Mouse (Mus musculus): ENCODE measurements around the gene Nfkb2. TPM values are rescaled to one million over a fixed set of nuclear protein-coding genes. Genes with fewer than 3 reads are reported as not detected.
A peak's percentile ranks its signal among the peaks of the same experiment; 100 is the strongest.

Gene Nfkb2
- polyA plus RNA-seq, 1 experiment, result 24.3 TPM

- no peak overlapping the region for H3K4me3 ChIP-seq (replicated peaks; ENCODE audit: control insufficient read depth, low read depth, low read length)
- no peak overlapping the region for H3K27ac ChIP-seq (ENCODE audit: control insufficient read depth, insufficient read depth, low read depth, low read length, poor library complexity)
- TF ChIP-seq CTCF (IDR thresholded peaks at IDR 0.05; ENCODE audit: control insufficient read depth, insufficient read depth, low read length), result no peak
- TF ChIP-seq POLR2A (IDR thresholded peaks at IDR 0.05; ENCODE audit: borderline replicate concordance, control insufficient read depth, low read depth, low read length), result no peak
- 85% methylated on average over 3 of the region's 3 CpGs for WGBS
- no peaks in the 10 kb centered on the region for H3K4me1 ChIP-seq (ENCODE audit: control insufficient read depth, insufficient read depth, low read length)
Measured at GRCm38 (mm10) chr19:46287566-46287965, 16.6 kb upstream of the Nfkb2 start.

DNA sequence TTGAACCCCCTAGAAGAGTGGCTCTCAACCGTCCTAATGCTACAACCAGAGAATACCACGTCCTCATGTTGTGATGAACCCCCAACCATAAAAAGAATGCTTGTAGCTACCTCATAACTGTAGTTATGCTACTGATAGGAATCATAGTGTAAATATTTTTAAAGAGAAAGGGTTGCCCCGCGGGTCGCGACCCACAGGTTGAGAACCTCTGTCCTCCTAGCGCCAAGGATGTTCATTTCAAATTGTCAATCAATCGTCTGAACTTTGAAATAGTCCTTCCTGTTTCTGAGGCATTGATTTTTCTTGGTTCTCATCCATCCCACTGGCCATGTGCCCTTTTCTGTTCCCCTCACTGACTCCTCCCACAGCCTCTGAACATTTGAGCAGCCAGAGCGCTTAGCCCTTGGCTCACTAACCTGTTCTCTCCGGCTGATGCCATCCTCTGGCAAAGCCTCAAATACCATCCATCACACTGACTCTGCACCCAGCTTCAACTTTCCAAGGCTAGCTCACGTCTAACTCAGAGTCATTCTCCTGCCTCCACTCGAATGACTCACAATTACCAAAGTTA is 13.5 kb upstream of the Nfkb2 start:
- H3K4me3 ChIP-seq (replicated peaks; ENCODE audit: control insufficient read depth, low read depth, low read length), result no peak overlapping the region
- no peaks in the 10 kb centered on the region for H3K4me1 ChIP-seq (ENCODE audit: control insufficient read depth, insufficient read depth, low read length)
- no peak overlapping the region for H3K27ac ChIP-seq (ENCODE audit: control insufficient read depth, insufficient read depth, low read depth, low read length, poor library complexity)
- TF ChIP-seq POLR2A (IDR thresholded peaks at IDR 0.05; ENCODE audit: borderline replicate concordance, control insufficient read depth, low read depth, low read length) (no peak), CTCF (IDR thresholded peaks at IDR 0.05; ENCODE audit: control insufficient read depth, insufficient read depth, low read length) (no peak)
- WGBS, result 56% methylated on average over 12 of the region's 12 CpGs

GRCm38 (mm10) chr19:46296938-46297337 is 7.2 kb upstream of the Nfkb2 start:
- TF ChIP-seq CTCF (IDR thresholded peaks at IDR 0.05; ENCODE audit: control insufficient read depth, insufficient read depth, low read length) (no peak), POLR2A (IDR thresholded peaks at IDR 0.05; ENCODE audit: borderline replicate concordance, control insufficient read depth, low read depth, low read length) (no peak)
- WGBS, result 75% methylated on average over 4 of the region's 4 CpGs
- H3K27ac ChIP-seq (ENCODE audit: control insufficient read depth, insufficient read depth, low read depth, low read length, poor library complexity), result no peak overlapping the region
- no peak overlapping the region for H3K4me3 ChIP-seq (replicated peaks; ENCODE audit: control insufficient read depth, low read depth, low read length)
- no peaks in the 10 kb centered on the region for H3K4me1 ChIP-seq (ENCODE audit: control insufficient read depth, insufficient read depth, low read length)

GRCm38 (mm10) chr19:46300294-46301045 is 3.6 kb upstream of the Nfkb2 start:
- H3K4me3 ChIP-seq (replicated peaks; ENCODE audit: control insufficient read depth, low read depth, low read length), result no peak overlapping the region
- H3K27ac ChIP-seq (ENCODE audit: control insufficient read depth, insufficient read depth, low read depth, low read length, poor library complexity), result no peak overlapping the region
- no peak for TF ChIP-seq POLR2A (IDR thresholded peaks at IDR 0.05; ENCODE audit: borderline replicate concordance, control insufficient read depth, low read depth, low read length)
- no peak for TF ChIP-seq CTCF (IDR thresholded peaks at IDR 0.05; ENCODE audit: control insufficient read depth, insufficient read depth, low read length)
- 53% methylated on average over 8 of the region's 8 CpGs for WGBS
- H3K4me1 ChIP-seq (ENCODE audit: control insufficient read depth, insufficient read depth, low read length), result peaks cover 1% of the 10 kb centered on the region; the same call in 1 of the 2 replicates

DNA sequence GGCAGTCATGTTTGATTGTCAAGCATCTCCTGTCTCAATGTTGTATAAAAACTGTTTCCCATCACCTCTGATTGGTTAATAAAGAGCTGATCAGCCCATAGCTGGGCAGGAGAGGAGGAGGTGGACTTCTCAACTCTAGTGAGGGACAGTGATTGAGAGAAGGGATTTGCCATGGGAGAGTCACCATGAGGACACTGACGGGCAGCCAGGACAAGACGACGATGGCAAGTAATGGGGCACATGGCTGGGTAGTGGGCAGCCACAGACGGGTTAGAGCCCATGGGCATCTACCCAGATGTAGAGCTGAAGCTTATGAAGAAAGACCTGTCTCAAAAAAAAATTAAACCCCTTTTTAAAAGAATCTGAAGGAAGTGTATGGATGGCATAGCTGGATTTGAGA is 1.6 kb upstream of the Nfkb2 start:
- Histone ChIP-seq H3K4me3 (replicated peaks; ENCODE audit: control insufficient read depth, low read depth, low read length) (no peak overlapping the region), H3K27ac (ENCODE audit: control insufficient read depth, insufficient read depth, low read depth, low read length, poor library complexity) (no peak overlapping the region), H3K4me1 (ENCODE audit: control insufficient read depth, insufficient read depth, low read length) (peaks cover 1% of the 10 kb centered on the region; the same call in 1 of the 2 replicates)
- TF ChIP-seq CTCF (IDR thresholded peaks at IDR 0.05; ENCODE audit: control insufficient read depth, insufficient read depth, low read length) (no peak), POLR2A (IDR thresholded peaks at IDR 0.05; ENCODE audit: borderline replicate concordance, control insufficient read depth, low read depth, low read length) (no peak)
- 89% methylated on average over 4 of the region's 4 CpGs for WGBS

DNA sequence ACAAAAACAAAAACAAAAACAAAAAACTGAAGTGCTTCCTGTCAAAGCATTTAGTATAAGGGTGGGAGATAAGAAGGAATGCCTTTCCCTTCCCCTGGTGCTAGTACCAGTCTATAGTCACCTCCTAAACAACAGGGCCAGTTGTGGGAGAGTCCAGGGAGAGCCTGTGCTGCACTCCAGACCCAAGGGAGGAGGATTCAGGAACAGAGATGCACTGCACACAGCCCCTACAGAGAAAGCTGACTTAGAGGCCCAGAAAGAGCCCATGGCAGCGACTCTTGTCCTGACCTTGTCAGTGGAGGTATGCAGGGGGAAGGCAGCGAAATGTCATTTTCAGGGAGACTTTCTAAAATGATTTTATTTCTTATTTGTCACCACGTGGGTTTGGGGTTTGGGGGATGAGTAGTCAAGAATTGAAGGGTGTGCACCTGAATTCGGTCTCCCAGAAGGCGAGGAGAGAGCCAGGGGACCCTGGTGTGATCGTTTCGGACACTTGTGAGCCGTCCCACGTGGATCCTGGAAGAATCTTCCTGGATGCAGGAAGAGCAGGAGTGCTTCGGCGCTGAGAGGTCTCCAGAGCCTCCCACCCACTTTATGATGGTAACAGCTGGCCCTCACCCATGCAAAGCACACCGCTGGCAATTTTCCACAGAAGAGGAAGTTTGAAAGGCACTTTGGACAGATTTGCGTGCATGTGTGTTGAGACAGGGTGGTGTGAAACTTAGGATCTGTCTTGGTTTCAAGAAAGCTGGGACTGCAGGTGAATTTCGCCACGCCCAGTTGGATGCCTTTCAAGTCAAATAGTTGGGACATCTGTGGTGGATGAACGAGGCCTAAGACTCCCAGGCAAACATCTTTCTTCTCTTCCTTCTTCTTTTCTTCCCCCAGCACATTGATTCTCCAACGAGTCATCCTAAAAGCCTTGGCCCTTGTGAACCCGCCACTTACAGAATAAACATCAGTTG is 587 bp upstream of the Nfkb2 start:
- Histone ChIP-seq H3K27ac (ENCODE audit: control insufficient read depth, insufficient read depth, low read depth, low read length, poor library complexity) (peak overlapping the region; percentile 87; the same call in 1 of the 2 replicates), H3K4me3 (replicated peaks; ENCODE audit: control insufficient read depth, low read depth, low read length) (peak overlapping the region; percentile 10), H3K4me1 (ENCODE audit: control insufficient read depth, insufficient read depth, low read length) (peaks cover 1% of the 10 kb centered on the region; the same call in 1 of the 2 replicates)
- no peak for TF ChIP-seq POLR2A (IDR thresholded peaks at IDR 0.05; ENCODE audit: borderline replicate concordance, control insufficient read depth, low read depth, low read length)
- TF ChIP-seq CTCF (IDR thresholded peaks at IDR 0.05; ENCODE audit: control insufficient read depth, insufficient read depth, low read length), result no peak
- 46% methylated on average over 18 of the region's 18 CpGs for WGBS

GRCm38 (mm10) chr19:46304908-46305333 is 801 bp downstream of the Nfkb2 start:
- under 1% methylated on average over 34 of the region's 34 CpGs for WGBS
- TF ChIP-seq POLR2A (IDR thresholded peaks at IDR 0.05; ENCODE audit: borderline replicate concordance, control insufficient read depth, low read depth, low read length) (peak; percentile 12; the same call in 1 of the 2 replicates), CTCF (IDR thresholded peaks at IDR 0.05; ENCODE audit: control insufficient read depth, insufficient read depth, low read length) (no peak)
- Histone ChIP-seq H3K27ac (ENCODE audit: control insufficient read depth, insufficient read depth, low read depth, low read length, poor library complexity) (peak overlapping the region; percentile 87), H3K4me3 (replicated peaks; ENCODE audit: control insufficient read depth, low read depth, low read length) (peak overlapping the region; percentile 90), H3K4me1 (ENCODE audit: control insufficient read depth, insufficient read depth, low read length) (peaks cover 3% of the 10 kb centered on the region)
